Mouse (Mus musculus) regulatory T cell (primary cell): ENCODE measurements around the gene Tmco3.

Source experiments
- in situ Hi-C: fragments of 300-600 bp; cut with MboI, MseI; formaldehyde crosslinking; loops from one replicate; pipeline ENCODE4 v1.15.1; 2025; ENCODE audit warnings: high pct_unique_total_duplicates

Tmco3 gene

DNA sequence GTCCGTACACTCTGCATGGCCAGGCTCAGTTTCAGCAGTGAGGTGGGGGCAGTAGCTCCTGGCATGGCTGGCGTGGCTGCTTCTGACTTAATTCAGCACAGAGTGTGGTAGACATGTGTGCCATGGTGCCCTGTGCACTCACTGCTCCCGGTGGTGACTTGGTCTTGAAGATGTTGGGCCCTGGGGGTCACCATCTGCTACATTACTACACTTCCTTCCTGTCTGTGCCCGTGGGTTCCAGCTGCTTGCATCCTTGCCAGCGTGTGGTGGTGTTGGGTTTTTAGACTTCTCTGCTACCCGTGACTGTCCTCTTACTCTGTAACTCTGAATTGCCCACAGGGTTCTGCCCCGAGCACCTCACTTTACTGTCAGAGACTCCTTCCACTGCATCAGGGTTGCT is 72.2 kb downstream of the Tmco3 start:
- in situ Hi-C loops, result no loop called here

- in situ Hi-C loops, result no loop called here
Observed at GRCm38 (mm10) chr8:13361865-13362264, 73.9 kb downstream of the Tmco3 start.
